Mouse (Mus musculus) megakaryocyte-erythroid progenitor cell, adult 5-6 weeks (primary cell): ENCODE data around the gene A430078G23Rik. TPM values are rescaled to one million over a fixed set of nuclear protein-coding genes. Genes with fewer than 3 reads are reported as not detected.

Experiments
- ATAC-seq: replicated peaks from 2 replicates; pipeline ENCODE4 v1.8.0; 2016; ENCODE audit warnings: mild to moderate bottlenecking, inconsistent platforms; ENCODE audit not compliant: severe bottlenecking, poor library complexity, low FRiP score, low TSS enrichment
- total RNA-seq, 2 experiments: library from RNA; stranded (forward) in 1 of 2; stranded (reverse) in 1 of 2; fragments of 200-1000, 215-1000 nt in 1 of 2; fragments of >200 nt in 1 of 2; fragmentation: Nextera tagmentation in 1 of 2; gene quantifications; 2 replicates each; pipeline ENCODE4 v1.2.3; 2014 to 2017

Gene A430078G23Rik
- total RNA-seq, 2 experiments from 2014 or later: 12.4 to 22.7 TPM

- ATAC-seq: no peak
These were observed 86.3 kb downstream of the A430078G23Rik start for GRCm38 (mm10) chr8:3439510-3439909.

Other genes with a start within 250 kb of the A430078G23Rik start
- gene Insr, start 73.8 kb upstream of the A430078G23Rik start, total RNA-seq (2014; fragmentation: Nextera tagmentation): 14.1 and 24.9 TPM in 2 replicates
- 6.1 and 11.5 TPM in 2 replicates for gene Insr, start 73.8 kb upstream of the A430078G23Rik start, total RNA-seq (2017)
- gene Arhgef18, start 39.6 kb downstream of the A430078G23Rik start, total RNA-seq (2014; fragmentation: Nextera tagmentation): 17.3 and 22.9 TPM in 2 replicates
- 10.3 and 14.1 TPM in 2 replicates for gene Arhgef18, start 39.6 kb downstream of the A430078G23Rik start, total RNA-seq (2017)
- gene Pex11g, start 114.3 kb downstream of the A430078G23Rik start, total RNA-seq (2014; fragmentation: Nextera tagmentation): 2.0 and 3.0 TPM in 2 replicates
- gene Pex11g, start 114.3 kb downstream of the A430078G23Rik start, total RNA-seq (2017): 1.3 and 6.2 TPM in 2 replicates
- gene Tex45, start 117.4 kb downstream of the A430078G23Rik start, total RNA-seq (2014; fragmentation: Nextera tagmentation): not detected in 2 replicates
- gene Tex45, start 117.4 kb downstream of the A430078G23Rik start, total RNA-seq (2017): not detected in 2 replicates
- 8.8 and 9.3 TPM in 2 replicates for gene Zfp358, start 139.7 kb downstream of the A430078G23Rik start, total RNA-seq (2014; fragmentation: Nextera tagmentation)
- gene Zfp358, start 139.7 kb downstream of the A430078G23Rik start, total RNA-seq (2017): 2.7 and 5.9 TPM in 2 replicates
- 47.2 and 49.7 TPM in 2 replicates for gene Mcoln1, start 147.0 kb downstream of the A430078G23Rik start, total RNA-seq (2014; fragmentation: Nextera tagmentation)
- gene Mcoln1, start 147.0 kb downstream of the A430078G23Rik start, total RNA-seq (2017): 21.0 and 23.1 TPM in 2 replicates
- 80.9 and 107 TPM in 2 replicates for gene Pnpla6, start 162.0 kb downstream of the A430078G23Rik start, total RNA-seq (2014; fragmentation: Nextera tagmentation)
- gene Pnpla6, start 162.0 kb downstream of the A430078G23Rik start, total RNA-seq (2017): 28.9 and 35.4 TPM in 2 replicates
- not detected in 2 replicates for gene C330021F23Rik, start 214.6 kb downstream of the A430078G23Rik start, total RNA-seq (2014; fragmentation: Nextera tagmentation)
- 0.61 and 1.0 TPM in 2 replicates for gene C330021F23Rik, start 214.6 kb downstream of the A430078G23Rik start, total RNA-seq (2017)
- 1.6 and 3.8 TPM in 2 replicates for gene Camsap3, start 233.9 kb downstream of the A430078G23Rik start, total RNA-seq (2014; fragmentation: Nextera tagmentation)
- 0.42 and 0.52 TPM in 2 replicates for gene Camsap3, start 233.9 kb downstream of the A430078G23Rik start, total RNA-seq (2017)